Mouse (Mus musculus) mature B cell (primary cell): Measurements from ENCODE around the gene Tex28.

Experiments
- in situ Hi-C: fragments of 300-500 bp; cut with MboI; formaldehyde crosslinking; loops from 2 replicates; pipeline ENCODE4 v1.14.3; 2019

Tex28 gene

GRCm38 (mm10) chrX:74167738-74168137 lies at the start of gene Tex28:
Gene Tex28, minus strand, starts transcription at chrX:74167838.
- in situ Hi-C loops = no loop called here

DNA sequence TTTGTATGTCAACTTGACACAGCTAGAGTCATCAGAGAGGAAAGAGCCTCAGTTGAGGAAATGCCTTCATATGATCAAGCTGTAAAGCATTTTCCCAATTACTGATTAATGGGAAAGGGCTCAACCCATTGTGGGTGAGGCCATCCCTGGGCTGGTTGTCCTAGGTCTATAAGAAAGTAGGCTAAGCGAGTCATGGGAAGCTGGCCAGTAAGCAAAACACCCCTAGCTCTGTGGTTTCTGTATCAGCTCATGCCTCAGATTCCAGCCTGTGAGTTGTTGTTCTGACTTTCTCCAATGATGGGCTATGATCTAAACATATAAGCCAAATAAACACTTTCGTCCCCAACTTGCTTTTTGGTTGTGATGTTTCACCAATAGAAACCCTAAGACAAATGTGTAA lies 35.9 kb upstream of the Tex28 start:
- in situ Hi-C loops = no loop called here

- in situ Hi-C loops = no loop called here
Measured at GRCm38 (mm10) chrX:74176959-74177358, 9.3 kb upstream of the Tex28 start, which contains the start of gene Tktl1. Gene Tktl1, plus strand, starts transcription at chrX:74177259.

DNA sequence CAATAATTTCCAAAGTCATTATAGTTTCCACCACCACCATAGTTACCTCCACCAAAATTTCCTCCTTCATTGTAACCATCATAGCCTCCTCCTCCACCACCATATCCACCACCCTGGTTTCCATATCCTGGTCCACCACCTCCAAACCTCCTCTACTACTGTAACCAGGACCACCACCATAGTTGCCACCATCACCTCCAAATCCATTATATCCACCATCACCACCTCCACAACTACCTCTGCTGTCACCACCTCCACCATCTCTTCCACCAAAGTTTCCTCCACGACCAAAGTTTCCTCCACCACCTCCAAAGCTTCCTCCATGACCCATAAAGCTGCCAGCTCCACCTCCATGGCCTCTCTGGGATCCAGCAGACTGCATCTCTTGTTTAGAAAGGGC lies 32.4 kb downstream of the Tex28 start, which contains the start of gene Mecp2:
Gene Mecp2 (minus strand): TSS at position 101 of the 400 bp plus-strand sequence.
- in situ Hi-C loops = loop anchor here (25.0 kb wide), 1 partner anchor 102 kb away; the partner anchor contains the start of gene Flna

GRCm38 (mm10) chrX:74127164-74127563 lies 40.5 kb downstream of the Tex28 start, which contains the start of gene Opn1mw:
Gene Opn1mw, plus strand, starts transcription at chrX:74127464.
- in situ Hi-C loops = loop anchor here (25.0 kb wide), 1 partner anchor 110 kb away; the partner anchor contains the start of gene Flna

- in situ Hi-C loops = loop anchor here (5.0 to 25.0 kb wide), 2 partner anchors 112 to 287 kb away; partner anchors contain the start of gene Flna
Measured at GRCm38 (mm10) chrX:74124975-74125374, 42.7 kb downstream of the Tex28 start.

DNA sequence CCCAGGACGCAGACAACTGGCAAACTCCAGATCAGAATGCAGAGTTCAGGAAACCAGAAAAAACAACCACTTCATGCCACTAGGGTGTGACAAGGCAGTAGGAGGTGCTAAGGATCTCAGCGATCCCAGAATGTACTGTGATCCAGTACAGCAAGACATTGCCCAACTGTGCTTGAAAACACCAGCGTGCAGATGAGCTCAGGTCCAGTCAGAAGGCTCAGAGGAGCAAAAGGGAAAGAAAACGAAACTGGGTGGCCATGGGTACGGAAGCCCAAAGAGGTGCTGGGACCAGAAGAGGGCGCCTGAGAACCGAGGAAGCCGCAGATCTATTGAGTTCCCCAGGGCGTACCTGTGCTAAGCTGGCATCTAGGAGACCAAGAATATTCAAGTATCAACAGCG lies 52.1 kb downstream of the Tex28 start:
- in situ Hi-C loops = no loop called here

DNA sequence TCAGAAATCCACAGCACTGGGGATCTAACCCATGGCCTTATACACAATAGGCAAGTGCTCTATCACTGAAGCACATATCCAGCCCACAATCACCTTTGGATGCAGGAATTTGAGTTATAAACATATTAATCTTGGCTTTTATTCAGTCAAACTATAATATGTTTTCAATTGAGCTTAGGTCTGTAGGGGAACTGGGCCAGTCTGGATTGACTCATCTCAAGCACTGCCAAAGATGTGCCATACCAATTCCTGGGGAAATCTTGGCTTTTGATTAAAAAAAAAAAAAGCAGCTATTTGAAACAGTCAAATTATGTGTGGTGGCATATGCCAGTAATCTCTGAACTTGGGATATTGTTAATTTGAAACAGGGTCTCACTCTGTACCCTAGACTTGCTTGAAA lies 53.6 kb downstream of the Tex28 start:
- in situ Hi-C loops = no loop called here

GRCm38 (mm10) chrX:74108747-74109146 lies 58.9 kb downstream of the Tex28 start:
- in situ Hi-C loops = no loop called here

GRCm38 (mm10) chrX:74105916-74106315 lies 61.7 kb downstream of the Tex28 start:
- in situ Hi-C loops = no loop called here

DNA sequence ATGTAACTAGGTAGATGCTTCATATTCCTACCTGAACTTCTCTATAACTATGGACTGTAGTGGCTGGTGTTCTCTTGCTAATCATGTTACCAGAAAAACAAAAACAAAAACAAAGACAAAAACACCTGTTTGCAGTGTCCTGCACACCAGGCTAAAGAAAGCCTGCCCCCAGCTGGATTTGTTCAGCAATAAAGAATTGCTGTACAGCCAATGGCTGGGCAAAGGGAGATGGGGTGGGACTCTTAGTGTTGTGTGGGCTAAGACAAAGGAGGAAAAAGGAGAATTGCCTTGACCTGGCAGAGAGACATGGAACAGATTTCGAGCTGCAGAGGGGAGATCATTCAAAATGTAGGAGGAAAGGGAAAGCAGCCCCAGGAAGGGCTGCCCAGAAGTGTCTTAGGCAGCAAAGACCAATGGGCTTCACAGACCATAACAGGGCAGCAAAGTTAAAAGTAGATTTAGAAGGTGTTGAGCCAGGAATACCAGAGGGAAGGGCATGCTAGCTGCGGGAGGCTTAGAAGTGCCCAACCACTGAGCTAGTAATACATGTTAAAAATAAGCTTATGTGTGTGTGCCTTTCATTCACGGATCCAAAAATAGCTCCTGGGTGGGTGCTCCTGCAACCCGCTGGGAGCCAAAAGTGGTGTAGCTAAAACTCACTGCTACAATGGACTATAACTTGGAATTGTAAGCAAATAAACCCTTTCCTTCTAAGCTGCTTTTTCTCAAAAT lies 64.0 kb downstream of the Tex28 start:
- in situ Hi-C loops = no loop called here
